Mouse (Mus musculus) forebrain, postnatal 0 days (tissue): Measurements from ENCODE around the gene Gnpat. TPM values are rescaled to one million over a fixed set of nuclear protein-coding genes. Genes with fewer than 3 reads are reported as not detected.

ENCODE experiments used
- ATAC-seq: fragments of 200-750 bp; cut with Nextera tagmentation; 2 replicates; pipeline ENCODE4 v1.8.0; 2017; ENCODE audit warnings: mild to moderate bottlenecking, moderate library complexity
- DNase-seq: peaks from one replicate; pipeline ENCODE4 v3.0.0-alpha.2; 2015
- H3K27ac ChIP-seq: fragments of 300-500 bp; sonication (generic); 2 replicates; pipeline ENCODE4 v1.5.1; 2014; ENCODE audit warnings: low read depth, mild to moderate bottlenecking, antibody characterized with exemption, low read length, moderate library complexity, mixed read lengths
- H3K27me3 ChIP-seq: fragments of 300-500 bp; sonication (generic); 2 replicates; pipeline ENCODE4 v1.6.1; 2014; ENCODE audit warnings: mild to moderate bottlenecking, low read length, mixed read lengths; ENCODE audit not compliant: insufficient read depth
- H3K36me3 ChIP-seq: fragments of 300-500 bp; sonication (generic); 2 replicates; pipeline ENCODE4 v1.6.1; 2014; ENCODE audit warnings: mild to moderate bottlenecking, moderate library complexity; ENCODE audit not compliant: insufficient read depth
- H3K4me1 ChIP-seq: fragments of 300-500 bp; sonication (generic); 2 replicates; pipeline ENCODE4 v1.6.1; 2014; ENCODE audit warnings: antibody characterized with exemption; ENCODE audit not compliant: insufficient read depth
- H3K4me2 ChIP-seq: fragments of 300-500 bp; sonication (generic); 2 replicates; pipeline ENCODE4 v1.6.1; 2014; ENCODE audit warnings: low read depth, mild to moderate bottlenecking, moderate library complexity
- H3K4me3 ChIP-seq: fragments of 300-500 bp; sonication (generic); 2 replicates; pipeline ENCODE4 v1.5.1; 2014; ENCODE audit warnings: low read depth, low read length, mixed read lengths
- H3K9ac ChIP-seq: fragments of 300-500 bp; sonication (generic); 2 replicates; pipeline ENCODE4 v1.6.1; 2014; ENCODE audit warnings: mild to moderate bottlenecking
- H3K9me3 ChIP-seq: fragments of 300-500 bp; sonication (generic); 2 replicates; pipeline ENCODE4 v1.6.1; 2016; ENCODE audit warnings: low read length
- CTCF ChIP-seq: sonication (generic); IDR thresholded peaks from 2 replicates; pipeline ENCODE4 v1.5.1; 2016; ENCODE audit warnings: antibody characterized with exemption, control low read depth, low read depth
- WGBS: fragments of 180-500 bp; shearing (Covaris S2); extraction: QIAGEN DNeasy Blood & Tissue Kit; methylation state at CpG from one replicate; pipeline ENCODE4 v1.1.7; 2014; 5-methylcytosine and 5-hydroxymethylcytosine counted together
- polyA plus RNA-seq: library from polyadenylated mRNA; unstranded; fragments of >200 nt; fragmentation: Nextera tagmentation; extraction: Ambion mirVana; gene quantifications from 2 replicates; pipeline ENCODE4 v1.2.1, GENCODE M21; 2015
- total RNA-seq: library from RNA; depleted of rRNA; stranded (reverse); fragments of >200 nt; gene quantifications from 2 replicates; pipeline ENCODE4 v1.2.3, GENCODE M21; 2014

The Gnpat gene
- total and polyA plus RNA-seq, 2 experiments from 2014 or later = 51.7 to 51.8 TPM

DNA sequence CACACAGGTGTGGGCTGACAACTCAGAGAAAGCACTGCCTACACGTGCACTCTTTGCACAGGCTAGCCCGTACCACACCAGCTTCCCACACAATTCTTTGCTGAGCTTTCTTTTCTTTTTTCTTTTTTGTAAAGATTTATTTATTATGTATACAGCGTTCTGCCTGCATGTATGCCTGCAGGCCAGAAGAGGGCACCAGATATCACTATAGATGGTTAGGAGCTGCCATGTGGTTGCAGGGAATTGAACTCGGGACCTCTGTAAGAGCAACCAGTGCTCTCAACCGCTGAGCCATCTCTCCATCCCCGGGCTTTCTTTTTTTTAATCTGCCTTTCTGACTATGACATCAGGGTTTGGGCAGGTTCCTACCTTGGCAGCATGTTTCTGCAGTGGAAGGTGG is 39.3 kb upstream of the Gnpat start:
- 80% methylated on average over 6 of the region's 6 CpGs for WGBS
- no peak overlapping the region for H3K4me2 ChIP-seq
- no peak overlapping the region for H3K27ac ChIP-seq
- TF ChIP-seq CTCF = peak; percentile 48
- DNase-seq = peak; percentile 17
- peaks cover 83% of the 10 kb centered on the region for H3K36me3 ChIP-seq
- H3K9me3 ChIP-seq = no peaks in the 10 kb centered on the region
- H3K4me1 ChIP-seq = no peaks in the 10 kb centered on the region
- no peaks in the 10 kb centered on the region for H3K27me3 ChIP-seq
- no peak overlapping the region for H3K4me3 ChIP-seq
- H3K9ac ChIP-seq = no peak overlapping the region
- ATAC-seq = no peak

DNA sequence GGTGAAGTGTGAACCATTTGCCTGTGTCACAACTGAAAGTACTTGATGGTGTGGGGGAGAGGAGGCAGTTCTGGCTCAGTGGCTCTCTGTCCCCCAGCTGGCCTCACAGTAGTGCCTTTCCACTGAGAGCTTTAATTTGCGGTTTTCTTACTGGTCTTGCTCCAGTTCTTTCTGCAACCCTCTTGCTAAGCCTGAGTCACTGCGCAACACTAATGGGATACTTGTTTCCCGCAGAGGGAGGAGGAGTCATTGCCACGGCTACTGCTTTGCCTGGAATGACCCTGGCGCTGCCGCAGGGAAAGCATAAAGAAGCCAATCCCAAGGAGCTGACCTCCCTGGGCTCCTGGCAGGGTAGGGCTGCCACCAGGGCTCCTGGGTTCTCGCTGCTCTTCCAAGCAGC is 36.2 kb upstream of the Gnpat start:
- H3K36me3 ChIP-seq = peaks cover 85% of the 10 kb centered on the region
- no peaks in the 10 kb centered on the region for H3K27me3 ChIP-seq
- DNase-seq = no peak
- no peaks in the 10 kb centered on the region for H3K9me3 ChIP-seq
- H3K4me2 ChIP-seq = no peak overlapping the region
- WGBS = 37% methylated on average over 7 of the region's 7 CpGs
- no peak for ATAC-seq
- H3K27ac ChIP-seq = no peak overlapping the region
- no peaks in the 10 kb centered on the region for H3K4me1 ChIP-seq
- TF ChIP-seq CTCF = no peak
- H3K9ac ChIP-seq = no peak overlapping the region
- no peak overlapping the region for H3K4me3 ChIP-seq

DNA sequence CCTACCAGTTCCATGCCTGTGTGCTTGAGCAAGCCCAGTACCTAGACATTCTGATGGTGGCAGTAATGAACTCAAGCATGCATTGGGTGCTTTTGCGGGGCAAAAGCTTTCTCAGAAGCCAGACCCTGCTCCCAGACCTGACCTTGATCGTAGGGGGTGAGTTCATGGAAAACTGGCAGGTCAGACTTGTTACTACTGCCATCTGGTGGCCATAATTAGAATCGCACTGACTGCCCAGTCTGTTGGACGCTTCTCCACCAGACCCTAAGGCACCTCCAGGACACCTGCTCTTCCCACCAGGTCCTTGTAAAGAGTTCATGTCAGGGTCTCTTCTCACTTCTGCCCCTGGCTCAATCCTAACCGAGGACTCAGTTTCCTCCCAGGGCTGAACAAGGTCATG is 35.4 kb upstream of the Gnpat start:
- DNase-seq = peak; percentile 60
- Histone ChIP-seq H3K27ac (no peak overlapping the region), H3K4me2 (no peak overlapping the region), H3K36me3 (peaks cover 85% of the 10 kb centered on the region), H3K4me3 (no peak overlapping the region), H3K4me1 (no peaks in the 10 kb centered on the region), H3K9ac (no peak overlapping the region), H3K27me3 (no peaks in the 10 kb centered on the region), H3K9me3 (no peaks in the 10 kb centered on the region)
- 4% methylated on average over 5 of the region's 5 CpGs for WGBS
- no peak for ATAC-seq
- TF ChIP-seq CTCF = peak; percentile 81

DNA sequence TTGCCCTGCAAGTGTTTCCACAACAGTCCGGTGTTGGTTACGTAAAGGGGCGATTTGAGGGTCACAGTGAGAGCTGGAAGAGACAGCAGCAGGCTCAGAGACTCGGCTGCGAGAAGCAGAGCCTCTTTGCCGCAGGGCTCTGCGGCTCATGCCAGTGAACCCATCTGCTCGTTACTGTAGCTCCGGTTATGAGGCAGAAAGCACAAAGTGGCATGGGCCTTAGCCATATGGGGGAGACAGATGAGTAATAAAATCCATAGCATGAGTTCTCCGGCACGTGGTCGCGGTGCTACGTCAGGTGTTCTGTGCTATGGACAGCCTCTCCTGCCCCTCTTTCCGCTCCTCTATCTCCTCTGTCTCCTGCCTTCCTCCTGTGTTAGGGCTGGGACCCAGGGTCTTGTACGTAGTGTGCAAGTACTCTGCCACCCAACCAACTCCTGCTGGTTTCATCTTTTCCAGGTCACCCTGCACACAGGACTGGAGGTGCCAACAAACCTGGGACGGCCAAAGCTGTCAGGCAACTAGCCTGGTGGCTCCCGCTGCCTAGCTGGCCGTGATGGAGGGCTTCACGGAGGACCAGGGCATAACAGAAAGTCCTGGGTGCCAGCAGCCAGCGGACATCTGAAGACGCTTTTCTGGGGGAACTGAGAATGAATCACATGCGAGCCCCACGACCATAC is 34.1 kb upstream of the Gnpat start:
- Histone ChIP-seq H3K4me3 (no peak overlapping the region), H3K4me1 (no peaks in the 10 kb centered on the region), H3K4me2 (no peak overlapping the region), H3K27me3 (no peaks in the 10 kb centered on the region), H3K36me3 (peaks cover 72% of the 10 kb centered on the region), H3K9ac (no peak overlapping the region), H3K9me3 (no peaks in the 10 kb centered on the region), H3K27ac (no peak overlapping the region)
- WGBS = 73% methylated on average over 24 of the region's 24 CpGs
- no peak for TF ChIP-seq CTCF
- ATAC-seq = peak; percentile 24
- no peak for DNase-seq

- Histone ChIP-seq H3K27ac (no peak overlapping the region), H3K36me3 (peaks cover 61% of the 10 kb centered on the region), H3K9ac (no peak overlapping the region), H3K4me2 (no peak overlapping the region), H3K27me3 (no peaks in the 10 kb centered on the region), H3K9me3 (no peaks in the 10 kb centered on the region), H3K4me3 (no peak overlapping the region), H3K4me1 (no peaks in the 10 kb centered on the region)
- no peak for TF ChIP-seq CTCF
- no peak for DNase-seq
- WGBS = 86% methylated on average over 13 of the region's 13 CpGs
- ATAC-seq = no peak
Observed at GRCm38 (mm10) chr8:124830050-124830449, 32.8 kb upstream of the Gnpat start.

DNA sequence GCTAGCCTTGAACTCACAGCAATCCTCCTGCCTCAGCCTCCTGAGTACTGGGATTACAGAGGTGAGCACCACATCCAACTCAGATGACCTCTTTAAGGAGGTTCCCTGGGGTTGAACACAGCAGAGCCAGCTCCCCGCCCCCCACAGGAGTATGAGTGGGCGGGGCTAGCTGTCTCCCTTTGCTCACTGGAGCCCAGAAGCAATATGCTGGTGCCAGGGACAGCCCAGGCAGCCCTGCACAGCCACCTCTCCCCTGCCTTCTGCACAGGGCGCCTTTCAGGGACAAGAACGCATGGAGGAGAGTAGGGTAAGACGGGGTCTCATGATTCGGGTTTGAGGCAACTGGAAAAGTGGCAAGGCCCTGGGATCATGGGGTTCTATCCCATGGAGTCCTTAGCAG is 31.3 kb upstream of the Gnpat start:
- no peaks in the 10 kb centered on the region for H3K4me1 ChIP-seq
- DNase-seq = no peak
- ATAC-seq = no peak
- no peak overlapping the region for H3K4me3 ChIP-seq
- no peak overlapping the region for H3K27ac ChIP-seq
- no peak overlapping the region for H3K4me2 ChIP-seq
- no peaks in the 10 kb centered on the region for H3K9me3 ChIP-seq
- no peaks in the 10 kb centered on the region for H3K27me3 ChIP-seq
- 81% methylated on average over 6 of the region's 6 CpGs for WGBS
- peaks cover 49% of the 10 kb centered on the region for H3K36me3 ChIP-seq
- no peak overlapping the region for H3K9ac ChIP-seq
- no peak for TF ChIP-seq CTCF

GRCm38 (mm10) chr8:124831941-124832340 is 30.9 kb upstream of the Gnpat start:
- H3K4me3 ChIP-seq = no peak overlapping the region
- H3K4me2 ChIP-seq = no peak overlapping the region
- H3K9ac ChIP-seq = no peak overlapping the region
- TF ChIP-seq CTCF = no peak
- H3K27ac ChIP-seq = no peak overlapping the region
- 85% methylated on average over 6 of the region's 6 CpGs for WGBS
- H3K27me3 ChIP-seq = no peaks in the 10 kb centered on the region
- no peaks in the 10 kb centered on the region for H3K9me3 ChIP-seq
- DNase-seq (no peak), ATAC-seq (no peak)
- H3K4me1 ChIP-seq = no peaks in the 10 kb centered on the region
- H3K36me3 ChIP-seq = peaks cover 45% of the 10 kb centered on the region
